Mouse (Mus musculus): Measurements from ENCODE around the gene Ntf3. TPM values are rescaled to one million over a fixed set of nuclear protein-coding genes. Genes with fewer than 3 reads are reported as not detected.

Ntf3 gene
- polyA plus RNA-seq, 1 experiment from 2014 or later: 8.0 TPM

DNA sequence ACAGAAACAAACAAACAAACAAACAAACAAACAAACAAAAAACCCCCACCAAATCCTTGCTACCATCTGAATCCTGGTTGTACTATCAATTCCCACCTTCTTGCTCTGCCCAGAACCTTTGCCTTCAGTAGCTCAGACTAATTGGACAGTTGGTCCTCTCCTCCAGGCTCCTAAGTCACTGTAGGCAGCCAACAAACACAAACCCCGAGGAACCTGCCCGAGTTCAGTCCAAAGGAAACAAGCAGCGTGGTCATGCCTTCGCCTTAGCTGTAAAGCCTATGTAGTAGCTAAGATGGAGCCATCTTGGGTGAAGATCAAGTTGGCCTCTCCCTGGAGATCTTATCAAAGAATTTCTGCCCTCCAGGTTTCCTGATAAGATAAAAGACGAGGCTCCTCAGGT lies 113.6 kb downstream of the Ntf3 start:
- Histone ChIP-seq H3K4me3 (no peak overlapping the region), H3K36me3 (no peaks in the 10 kb centered on the region), H3K27me3 (no peaks in the 10 kb centered on the region), H3K4me1 (replicated peaks) (no peaks in the 10 kb centered on the region), H3K4me2 (no peak overlapping the region), H3K9ac (no peak overlapping the region), H3K27ac (no peak overlapping the region), H3K9me3 (replicated peaks) (no peaks in the 10 kb centered on the region)
- no peak for ATAC-seq (replicated peaks; ENCODE audit: insufficient number of reproducible peaks, insufficient read depth, low FRiP score, low read depth)
- 66% methylated on average over 5 of the region's 5 CpGs for WGBS

Measured in heart, embryonic 15.5 days (tissue).